Mouse (Mus musculus) ES-Bruce4 (cell line): Measurements from ENCODE around the gene Amigo1. TPM values are rescaled to one million over a fixed set of nuclear protein-coding genes. Genes with fewer than 3 reads are reported as not detected.

Source experiments
- H3K27ac ChIP-seq: 2 replicates; pipeline ENCODE4 v1.5.1; 2012; ENCODE audit warnings: low read length, inconsistent platforms; ENCODE audit not compliant: insufficient read depth
- H3K27me3 ChIP-seq: 2 replicates; pipeline ENCODE4 v1.6.1; 2012; ENCODE audit warnings: mild to moderate bottlenecking, low read length, inconsistent platforms; ENCODE audit not compliant: control insufficient read depth, poor library complexity, insufficient read depth, severe bottlenecking
- H3K36me3 ChIP-seq: 2 replicates; pipeline ENCODE4 v1.6.1; 2012; ENCODE audit warnings: inconsistent platforms, mild to moderate bottlenecking, low read length, moderate library complexity; ENCODE audit not compliant: control insufficient read depth, poor library complexity, insufficient read depth, severe bottlenecking
- H3K4me1 ChIP-seq: one replicate; pipeline ENCODE4 v1.8.1; 2011; ENCODE audit warnings: low read length; ENCODE audit not compliant: control insufficient read depth, insufficient read depth
- H3K4me3 ChIP-seq: 2 replicates; pipeline ENCODE4 v1.5.1; 2011; ENCODE audit warnings: low read depth, mild to moderate bottlenecking, low read length
- H3K9ac ChIP-seq: 2 replicates; pipeline ENCODE4 v1.6.1; 2012; ENCODE audit warnings: low read depth, mild to moderate bottlenecking, inconsistent platforms; ENCODE audit not compliant: poor library complexity, severe bottlenecking
- H3K9me3 ChIP-seq: replicated peaks from 2 replicates; pipeline ENCODE4 v1.6.1; 2012; ENCODE audit warnings: mild to moderate bottlenecking, low read length, inconsistent platforms; ENCODE audit not compliant: control insufficient read depth, poor library complexity, insufficient read depth, severe bottlenecking
- CTCF ChIP-seq: IDR thresholded peaks from one replicate; pipeline ENCODE4 v1.8.1; 2011; ENCODE audit warnings: low read depth, low read length
- EP300 ChIP-seq: IDR thresholded peaks from 2 replicates; pipeline ENCODE4 v1.6.1; 2011; ENCODE audit warnings: low read depth, low read length; ENCODE audit not compliant: insufficient read depth
- POLR2A ChIP-seq: IDR thresholded peaks from one replicate; pipeline ENCODE4 v1.8.1; 2011; ENCODE audit warnings: low read length; ENCODE audit not compliant: insufficient read depth
- polyA plus RNA-seq: library from polyadenylated mRNA; stranded (reverse); fragments of >200 nt; gene quantifications from 2 replicates; pipeline ENCODE4 v1.2.4, GENCODE M21; 2011; ENCODE audit warnings: low read depth; ENCODE audit not compliant: missing spikeins, insufficient read depth, insufficient read length

The Amigo1 gene
- polyA plus RNA-seq, 1 experiment: 5.6 TPM

GRCm38 (mm10) chr3:108165532-108166315 is 20.4 kb upstream of the Amigo1 start:
- Histone ChIP-seq H3K4me3 (no peak overlapping the region), H3K9me3 (no peaks in the 10 kb centered on the region), H3K4me1 (no peaks in the 10 kb centered on the region), H3K9ac (no peak overlapping the region), H3K36me3 (no peaks in the 10 kb centered on the region), H3K27ac (no peak overlapping the region), H3K27me3 (no peaks in the 10 kb centered on the region)
- TF ChIP-seq CTCF (no peak), EP300 (no peak), POLR2A (no peak)

GRCm38 (mm10) chr3:108166486-108167211 is 19.5 kb upstream of the Amigo1 start:
- Histone ChIP-seq H3K27me3 (no peaks in the 10 kb centered on the region), H3K9me3 (no peaks in the 10 kb centered on the region), H3K36me3 (no peaks in the 10 kb centered on the region), H3K27ac (no peak overlapping the region), H3K9ac (no peak overlapping the region), H3K4me1 (no peaks in the 10 kb centered on the region), H3K4me3 (no peak overlapping the region)
- TF ChIP-seq POLR2A (no peak), CTCF (peak; percentile 27), EP300 (no peak)

GRCm38 (mm10) chr3:108167499-108167898 is 18.6 kb upstream of the Amigo1 start:
- no peak overlapping the region for H3K9ac ChIP-seq
- no peak for TF ChIP-seq POLR2A
- TF ChIP-seq CTCF: no peak
- TF ChIP-seq EP300: no peak
- no peak overlapping the region for H3K27ac ChIP-seq
- H3K4me3 ChIP-seq: no peak overlapping the region
- no peaks in the 10 kb centered on the region for H3K36me3 ChIP-seq
- no peaks in the 10 kb centered on the region for H3K4me1 ChIP-seq
- no peaks in the 10 kb centered on the region for H3K9me3 ChIP-seq
- H3K27me3 ChIP-seq: no peaks in the 10 kb centered on the region

GRCm38 (mm10) chr3:108169199-108169598 is 16.9 kb upstream of the Amigo1 start:
- H3K9ac ChIP-seq: no peak overlapping the region
- H3K36me3 ChIP-seq: no peaks in the 10 kb centered on the region
- H3K4me1 ChIP-seq: no peaks in the 10 kb centered on the region
- TF ChIP-seq CTCF (no peak), EP300 (no peak), POLR2A (no peak)
- H3K4me3 ChIP-seq: no peak overlapping the region
- no peak overlapping the region for H3K27ac ChIP-seq
- H3K9me3 ChIP-seq: no peaks in the 10 kb centered on the region
- no peaks in the 10 kb centered on the region for H3K27me3 ChIP-seq

- no peaks in the 10 kb centered on the region for H3K9me3 ChIP-seq
- no peak overlapping the region for H3K27ac ChIP-seq
- H3K27me3 ChIP-seq: no peaks in the 10 kb centered on the region
- H3K4me1 ChIP-seq: no peaks in the 10 kb centered on the region
- H3K9ac ChIP-seq: no peak overlapping the region
- H3K36me3 ChIP-seq: no peaks in the 10 kb centered on the region
- no peak overlapping the region for H3K4me3 ChIP-seq
- no peak for TF ChIP-seq POLR2A
- TF ChIP-seq CTCF: no peak
- no peak for TF ChIP-seq EP300
Measured at GRCm38 (mm10) chr3:108174672-108175531, 11.2 kb upstream of the Amigo1 start.
